Mouse (Mus musculus) retina, embryonic 14.5 days (tissue): ENCODE data around the gene Slc5a9.
A peak's percentile ranks its signal among the peaks of the same experiment; 100 is the strongest.
"Not testable (repeated sequence)": the region's sequence is repeated elsewhere in the genome, so short reads cannot be mapped to it uniquely, and the experiment has no call there.

Experiments
- DNase-seq: peaks from one replicate; pipeline ENCODE4 v3.0.0-alpha.2; 2015; ENCODE audit warnings: low spot score

Gene Slc5a9

DNA sequence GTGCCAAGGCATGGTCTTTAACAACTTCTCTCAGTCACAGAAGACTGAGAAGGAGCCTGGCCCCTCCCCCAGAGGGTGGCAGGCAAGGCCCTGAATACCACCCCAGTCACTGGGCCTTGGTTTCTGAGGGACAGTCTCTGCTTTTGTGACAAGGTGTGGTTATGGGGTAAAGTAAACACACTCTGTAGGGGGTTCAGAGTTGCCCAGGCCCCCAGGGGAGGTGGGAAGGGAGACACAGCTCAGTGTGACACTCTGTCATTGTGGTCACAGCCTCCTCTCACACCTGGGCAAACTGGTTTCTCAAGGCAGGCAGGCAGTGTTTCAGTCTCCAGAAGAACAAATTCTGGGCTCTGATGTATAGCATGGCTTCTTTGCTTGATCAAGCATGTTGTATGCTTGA is at the start of gene Slc5a9:
Gene Slc5a9 (minus strand): TSS at position 144 of the 400 bp plus-strand sequence.
- DNase-seq: no peak

DNA sequence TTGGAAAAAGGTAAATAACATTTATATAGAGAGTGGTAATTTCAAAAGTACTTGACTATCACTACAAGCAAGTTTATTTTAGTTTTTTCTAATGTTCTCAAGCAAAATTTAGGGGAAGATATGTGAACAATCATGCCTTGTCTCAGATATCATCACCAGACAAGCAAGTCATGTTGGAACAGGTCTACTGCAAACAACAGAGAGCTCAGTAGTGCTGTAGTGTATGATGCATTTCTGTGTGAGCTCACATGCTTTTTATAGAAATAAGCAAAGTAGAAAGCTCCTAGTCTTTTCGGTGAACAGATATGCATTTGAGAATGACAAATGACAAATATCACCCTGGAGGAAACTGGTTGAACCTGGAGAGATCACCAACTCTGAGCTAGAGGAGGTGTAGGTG is 16.4 kb upstream of the Slc5a9 start, which contains the start of gene Skint8:
Gene Skint8 (plus strand): TSS at position 301 of the 400 bp plus-strand sequence.
- DNase-seq: no peak

GRCm38 (mm10) chr4:111907926-111908325 is 5.2 kb upstream of the Slc5a9 start:
- peak; percentile 81 for DNase-seq

DNA sequence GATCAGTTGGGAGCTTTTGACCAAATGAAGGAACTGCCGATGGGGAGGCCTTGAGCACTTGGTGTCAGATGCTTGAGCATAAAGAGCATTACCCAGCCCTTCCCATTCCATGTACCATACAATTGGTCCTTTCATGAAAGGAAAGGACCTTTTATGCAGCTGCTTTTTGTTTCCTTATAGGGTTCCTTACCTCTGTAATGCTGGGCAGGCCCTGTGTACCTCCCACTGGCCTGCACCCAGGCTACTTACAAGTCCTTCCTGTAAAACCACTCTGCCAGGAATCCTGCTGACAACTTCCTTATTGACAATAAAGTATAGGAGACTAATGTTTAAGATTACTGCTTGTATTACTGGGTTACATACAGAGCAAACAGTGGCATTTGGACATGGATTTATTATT is 1.2 kb downstream of the Slc5a9 start:
- no peak for DNase-seq

DNA sequence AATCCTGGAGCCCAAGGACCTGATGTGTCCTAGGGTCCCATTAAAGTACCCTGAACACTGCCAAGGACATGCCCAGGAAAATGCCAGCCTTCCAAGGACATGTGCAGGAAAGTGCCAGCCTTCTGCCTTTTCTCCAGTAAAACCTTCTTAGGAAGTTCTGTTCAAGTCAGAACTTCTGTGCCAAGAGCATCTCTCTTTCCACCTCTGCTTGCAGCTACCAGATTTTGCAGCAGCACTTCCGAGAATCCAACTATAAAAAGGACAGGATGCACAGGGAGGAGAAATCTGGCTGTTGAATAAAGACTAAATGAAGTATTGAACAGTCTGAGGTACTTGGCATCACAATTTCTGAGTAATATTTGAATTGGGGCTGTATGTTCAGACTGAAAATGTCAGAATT is 2.2 kb downstream of the Slc5a9 start:
- DNase-seq: not testable (repeated sequence)

GRCm38 (mm10) chr4:111898566-111898965 is 4.2 kb downstream of the Slc5a9 start:
- DNase-seq: no peak

GRCm38 (mm10) chr4:111897755-111898154 is 5.0 kb downstream of the Slc5a9 start:
- DNase-seq: no peak

DNA sequence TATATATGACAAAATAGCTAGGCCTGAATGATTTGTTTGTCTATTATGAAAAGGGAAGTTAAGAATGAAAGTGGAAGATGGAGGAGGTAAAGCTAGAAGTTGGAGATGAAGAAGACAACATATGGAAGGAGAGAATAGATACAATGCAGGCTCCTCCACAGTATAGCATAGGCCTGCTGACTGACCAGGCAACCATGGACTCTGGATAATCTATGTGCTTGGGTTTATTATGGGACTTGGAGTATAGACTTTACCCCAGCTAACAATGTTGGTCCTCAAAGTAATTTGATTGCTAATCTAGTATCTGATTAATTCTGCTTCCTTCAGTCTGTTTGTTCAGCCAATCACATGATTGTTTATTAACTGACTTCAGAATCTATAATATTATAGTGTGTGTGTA is 10.6 kb downstream of the Slc5a9 start:
- DNase-seq: no peak

DNA sequence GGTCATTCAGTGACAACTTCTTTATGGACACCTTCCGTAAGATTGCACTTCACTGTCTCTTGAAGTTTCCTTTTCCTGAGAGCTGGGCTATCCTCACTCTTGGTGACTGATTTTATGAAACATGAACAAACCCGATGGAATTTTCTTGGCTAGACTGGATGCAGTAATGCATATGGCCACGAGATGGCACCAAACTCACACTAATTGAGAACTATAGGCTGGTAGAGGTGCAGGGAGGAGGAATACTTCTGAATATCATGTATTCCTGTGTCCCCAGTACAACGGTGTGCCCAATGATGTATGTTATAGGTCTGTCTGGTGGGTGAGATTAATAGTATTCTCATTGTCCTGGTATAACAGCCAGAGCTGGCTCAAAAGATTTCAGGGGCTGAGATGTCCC is 16.1 kb downstream of the Slc5a9 start:
- DNase-seq: peak; percentile 89

GRCm38 (mm10) chr4:111886018-111886417 is 16.7 kb downstream of the Slc5a9 start:
- DNase-seq: peak; percentile 86

DNA sequence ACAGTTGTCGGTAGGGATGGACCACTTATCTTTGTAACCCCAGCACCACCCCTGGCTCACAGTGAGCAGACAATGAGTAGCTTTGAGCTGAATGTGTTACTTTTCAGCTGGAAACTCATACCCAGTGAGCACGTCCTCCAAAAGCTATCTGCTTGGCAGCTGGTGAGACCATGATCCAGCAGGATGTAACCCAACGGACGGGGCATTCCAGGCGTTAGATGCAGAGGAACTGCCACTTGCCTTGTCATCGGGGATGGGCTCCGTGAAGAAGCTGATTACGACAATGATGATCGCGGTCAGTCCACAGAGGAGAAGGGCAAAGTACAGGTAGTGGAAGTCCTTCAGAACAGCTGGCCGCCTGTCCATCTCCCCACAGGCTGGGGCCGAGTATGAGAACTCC is 19.2 kb downstream of the Slc5a9 start:
- DNase-seq: no peak

DNA sequence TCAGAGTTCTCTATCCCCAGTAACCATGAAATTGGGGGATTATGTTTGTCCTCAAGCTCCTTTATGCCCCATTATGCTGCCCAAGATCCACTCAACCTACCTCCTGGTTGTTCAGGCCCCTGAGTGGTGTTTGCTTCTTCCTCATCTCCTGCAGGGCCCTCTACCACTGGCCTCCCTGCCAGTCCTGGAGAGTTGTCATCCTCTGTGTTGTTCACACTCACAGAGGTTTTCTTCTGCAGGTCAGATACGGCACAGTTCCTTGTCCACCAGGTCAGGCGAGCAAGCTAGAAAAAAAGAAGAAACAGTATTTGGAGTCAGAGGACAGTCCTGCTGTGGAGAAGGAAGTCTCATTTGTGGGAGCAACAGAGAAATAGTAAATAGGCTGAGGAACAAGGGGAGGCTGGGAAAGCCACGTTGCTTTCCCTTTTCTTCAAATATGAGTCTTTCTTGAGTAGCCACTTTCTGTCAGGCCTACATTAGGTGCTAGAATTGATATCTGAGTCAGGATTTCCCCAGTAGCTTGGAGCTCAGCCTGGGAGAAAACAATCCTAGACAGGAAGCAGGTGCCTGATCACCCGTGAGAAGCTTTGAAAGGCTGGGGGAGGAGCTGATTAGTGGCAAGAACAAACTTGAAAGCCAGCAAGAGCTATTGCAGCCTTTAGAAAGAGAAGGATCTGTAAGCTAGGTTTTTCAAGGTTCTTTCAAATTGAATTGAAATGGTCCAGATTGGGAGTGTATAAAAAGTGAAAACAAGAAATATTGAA is 22.4 kb downstream of the Slc5a9 start:
- DNase-seq: no peak

- DNase-seq: no peak
Observed at GRCm38 (mm10) chr4:111867743-111868401, 34.8 kb downstream of the Slc5a9 start.

DNA sequence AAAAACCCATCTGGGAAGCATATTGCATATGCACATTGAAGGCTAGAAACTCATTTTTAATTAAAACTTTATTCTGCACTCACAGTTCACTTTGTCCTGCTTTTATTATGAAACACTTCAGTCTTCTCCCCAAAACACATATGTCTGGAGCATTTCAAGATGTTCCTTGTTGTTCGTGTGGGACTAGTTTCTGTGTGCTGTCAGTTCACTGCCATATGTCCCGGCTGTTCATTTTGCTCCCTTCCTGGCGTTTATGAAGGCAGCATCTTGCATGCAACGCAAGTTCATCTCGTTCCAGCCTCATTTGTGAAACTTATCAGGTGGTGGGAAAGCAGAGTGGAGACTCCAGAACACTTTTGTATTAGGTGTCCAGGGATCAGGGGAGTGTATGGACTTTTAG is 36.0 kb downstream of the Slc5a9 start:
- DNase-seq: no peak

- no peak for DNase-seq
Observed at GRCm38 (mm10) chr4:111852626-111853025, 50.1 kb downstream of the Slc5a9 start.

- DNase-seq: no peak
Observed at GRCm38 (mm10) chr4:111838882-111839281, 63.8 kb downstream of the Slc5a9 start.
